Mouse (Mus musculus): ENCODE measurements at regions not wholly inside any gene's neighbourhood (a gene's known extent, or its start where the extent isn't known, plus 50 kb on each side); places are given as distances from the start of the nearest gene placed in this dataset.

- TF ChIP-seq EP300 (optimal IDR thresholded peaks at IDR 0.05) = no peak
- TF ChIP-seq CTCF (IDR thresholded peaks at IDR 0.05; ENCODE audit: low read depth) = no peak
These were observed 139.9 kb downstream of the Gm11011 start for GRCm38 (mm10) chr2:169447495-169448280.

Measured in stomach, postnatal 0 days (tissue).